Mouse (Mus musculus) lung, embryonic 14.5 days (tissue): ENCODE measurements around the gene Glt8d2. TPM values are rescaled to one million over a fixed set of nuclear protein-coding genes. Genes with fewer than 3 reads are reported as not detected.
"Not testable (repeated sequence)": the region's sequence is repeated elsewhere in the genome, so short reads cannot be mapped to it uniquely, and the experiment has no call there.

Source experiments
- ATAC-seq: fragments of 200-750 bp; cut with Nextera tagmentation; 2 replicates; pipeline ENCODE4 v1.8.0; 2017; ENCODE audit warnings: mild to moderate bottlenecking, moderate TSS enrichment, moderate library complexity; ENCODE audit not compliant: insufficient read depth
- DNase-seq: peaks from one replicate; pipeline ENCODE4 v3.0.0-alpha.2; 2015
- H3K27ac ChIP-seq: fragments of 300-500 bp; sonication (generic); 2 replicates; pipeline ENCODE4 v1.5.1; 2014; ENCODE audit warnings: low read depth, mild to moderate bottlenecking, moderate library complexity
- H3K27me3 ChIP-seq: fragments of 300-500 bp; sonication (generic); 2 replicates; pipeline ENCODE4 v1.6.1; 2014; ENCODE audit warnings: low read length, control low read depth; ENCODE audit not compliant: insufficient read depth
- H3K36me3 ChIP-seq: fragments of 300-500 bp; sonication (generic); 2 replicates; pipeline ENCODE4 v1.6.1; 2014; ENCODE audit warnings: control low read depth; ENCODE audit not compliant: insufficient read depth
- H3K4me1 ChIP-seq: fragments of 300-500 bp; sonication (generic); 2 replicates; pipeline ENCODE4 v1.6.1; 2014; ENCODE audit warnings: antibody characterized with exemption, control low read depth; ENCODE audit not compliant: insufficient read depth
- H3K4me2 ChIP-seq: fragments of 300-500 bp; sonication (generic); 2 replicates; pipeline ENCODE4 v1.6.1; 2014; ENCODE audit warnings: mild to moderate bottlenecking
- H3K4me3 ChIP-seq: fragments of 300-500 bp; sonication (generic); 2 replicates; pipeline ENCODE4 v1.5.1; 2014; ENCODE audit warnings: low read depth, low read length
- H3K9ac ChIP-seq: fragments of 300-500 bp; sonication (generic); 2 replicates; pipeline ENCODE4 v1.6.1; 2014
- H3K9me3 ChIP-seq: fragments of 300-500 bp; sonication (generic); 2 replicates; pipeline ENCODE4 v1.6.1; 2016; ENCODE audit warnings: low read depth, low read length, control low read depth
- CTCF ChIP-seq: IDR thresholded peaks from 2 replicates; pipeline ENCODE4 v1.5.1; 2016; ENCODE audit warnings: antibody characterized with exemption, low read depth
- WGBS: fragments of 180-500 bp; shearing (Covaris S2); extraction: QIAGEN DNeasy Blood & Tissue Kit; methylation state at CpG from one replicate; pipeline ENCODE4 v1.1.7; 2014; 5-methylcytosine and 5-hydroxymethylcytosine counted together
- polyA plus RNA-seq: library from polyadenylated mRNA; unstranded; fragments of >200 nt; fragmentation: Nextera tagmentation; extraction: Ambion mirVana; gene quantifications from 2 replicates; pipeline ENCODE4 v1.2.1, GENCODE M21; 2014

Gene Glt8d2
- polyA plus RNA-seq, 1 experiment from 2014 or later = 3.8 TPM

DNA sequence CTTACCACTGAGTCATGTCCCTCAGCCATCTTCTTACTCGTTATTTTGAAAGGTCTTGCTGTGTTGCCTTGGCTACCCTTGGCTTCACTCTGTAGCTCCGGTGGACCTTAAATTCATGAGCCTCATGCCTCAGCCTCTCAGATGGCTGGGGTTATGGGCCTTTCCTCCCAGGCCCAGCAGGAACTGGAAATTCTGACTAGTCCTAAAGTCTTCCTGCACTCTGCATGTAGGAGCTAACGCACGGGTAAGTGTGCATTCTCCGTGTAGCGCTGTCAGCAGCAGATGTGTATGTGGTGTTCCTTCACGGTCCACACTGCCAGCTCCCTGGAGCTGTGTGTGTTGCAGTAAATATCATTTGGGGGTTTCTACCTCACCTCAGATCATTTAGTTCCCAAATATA is 59.3 kb downstream of the Glt8d2 start:
- peak overlapping the region; percentile 77; the same call in 1 of the 2 replicates for H3K4me3 ChIP-seq
- H3K4me2 ChIP-seq = peak overlapping the region; percentile 84
- ATAC-seq = no peak
- peaks cover 4% of the 10 kb centered on the region; the same call in 1 of the 2 replicates for H3K9me3 ChIP-seq
- TF ChIP-seq CTCF = no peak
- H3K9ac ChIP-seq = peak overlapping the region; percentile 88
- H3K27ac ChIP-seq = no peak overlapping the region
- no peaks in the 10 kb centered on the region for H3K27me3 ChIP-seq
- 0 out of 2 replicates have a peak, but pooled peaks cover 6% of the 10 kb centered on the region for H3K4me1 ChIP-seq
- no peak for DNase-seq
- H3K36me3 ChIP-seq = peaks cover 20% of the 10 kb centered on the region
- 83% methylated on average over 7 of the region's 7 CpGs for WGBS

- TF ChIP-seq CTCF = no peak
- 13% methylated on average over 7 of the region's 7 CpGs for WGBS
- H3K4me3 ChIP-seq = peak overlapping the region; percentile 77
- H3K27me3 ChIP-seq = no peaks in the 10 kb centered on the region
- peak overlapping the region; percentile 83 for H3K27ac ChIP-seq
- 0 out of 2 replicates have a peak, but pooled peaks cover 6% of the 10 kb centered on the region for H3K4me1 ChIP-seq
- ATAC-seq (no peak), DNase-seq (no peak)
- H3K9ac ChIP-seq = peak overlapping the region; percentile 88
- H3K36me3 ChIP-seq = peaks cover 19% of the 10 kb centered on the region
- peak overlapping the region; percentile 84 for H3K4me2 ChIP-seq
- H3K9me3 ChIP-seq = peaks cover 4% of the 10 kb centered on the region; the same call in 1 of the 2 replicates
Observed at GRCm38 (mm10) chr10:82630497-82630896, 60.0 kb downstream of the Glt8d2 start.

- H3K9me3 ChIP-seq, H3K4me1 ChIP-seq, H3K27me3 ChIP-seq: not testable (repeated sequence)
- DNase-seq = peak; percentile 98
- Histone ChIP-seq H3K9ac (peak within 1 kb of the TSS; percentile 88), H3K4me3 (peak within 1 kb of the TSS; percentile 77), H3K4me2 (peak within 1 kb of the TSS; percentile 84), H3K27ac (peak within 1 kb of the TSS; percentile 89), H3K36me3 (peaks cover 15% of the 10 kb centered on the region)
- WGBS = 0% methylated on average over 69 of the region's 78 CpGs
- ATAC-seq = peak; percentile 97
Observed at GRCm38 (mm10) chr10:82629586-82630255, 60.7 kb downstream of the Glt8d2 start, which contains the start of gene Tdg. Tdg (plus strand) TSS chr10:82629828.

- H3K9me3 ChIP-seq = peaks cover 4% of the 10 kb centered on the region; the same call in 1 of the 2 replicates
Observed at GRCm38 (mm10) chr10:82629111-82629585, 61.3 kb downstream of the Glt8d2 start.

GRCm38 (mm10) chr10:82623553-82623932 is 66.9 kb downstream of the Glt8d2 start:
- ATAC-seq = peak; percentile 14; the same call in 1 of the 2 replicates
- DNase-seq, H3K36me3 ChIP-seq, H3K4me1 ChIP-seq, H3K9me3 ChIP-seq, H3K27me3 ChIP-seq: not testable (repeated sequence)
- Histone ChIP-seq H3K27ac (peak overlapping the region; percentile 70; the same call in 1 of the 2 replicates), H3K4me2 (peak overlapping the region; percentile 69), H3K4me3 (peak overlapping the region; percentile 68), H3K9ac (peak overlapping the region; percentile 71)
- WGBS = 8% methylated on average over 2 of the region's 2 CpGs

More at GRCm38 (mm10) chr10:82629111-82629585, 61.3 kb downstream of the Glt8d2 start:
- Histone ChIP-seq H3K27me3 (no peaks in the 10 kb centered on the region), H3K9ac (peak overlapping the region; percentile 88), H3K36me3 (peaks cover 14% of the 10 kb centered on the region), H3K4me3 (peak overlapping the region; percentile 77), H3K27ac (peak overlapping the region; percentile 89), H3K4me2 (peak overlapping the region; percentile 75), H3K4me1 (0 out of 2 replicates have a peak, but pooled peaks cover 6% of the 10 kb centered on the region)
- no peak for TF ChIP-seq CTCF
- ATAC-seq = no peak; the same call in none of the 2 replicates
- WGBS = 5% methylated on average over 11 of the region's 11 CpGs
- no peak for DNase-seq

DNA sequence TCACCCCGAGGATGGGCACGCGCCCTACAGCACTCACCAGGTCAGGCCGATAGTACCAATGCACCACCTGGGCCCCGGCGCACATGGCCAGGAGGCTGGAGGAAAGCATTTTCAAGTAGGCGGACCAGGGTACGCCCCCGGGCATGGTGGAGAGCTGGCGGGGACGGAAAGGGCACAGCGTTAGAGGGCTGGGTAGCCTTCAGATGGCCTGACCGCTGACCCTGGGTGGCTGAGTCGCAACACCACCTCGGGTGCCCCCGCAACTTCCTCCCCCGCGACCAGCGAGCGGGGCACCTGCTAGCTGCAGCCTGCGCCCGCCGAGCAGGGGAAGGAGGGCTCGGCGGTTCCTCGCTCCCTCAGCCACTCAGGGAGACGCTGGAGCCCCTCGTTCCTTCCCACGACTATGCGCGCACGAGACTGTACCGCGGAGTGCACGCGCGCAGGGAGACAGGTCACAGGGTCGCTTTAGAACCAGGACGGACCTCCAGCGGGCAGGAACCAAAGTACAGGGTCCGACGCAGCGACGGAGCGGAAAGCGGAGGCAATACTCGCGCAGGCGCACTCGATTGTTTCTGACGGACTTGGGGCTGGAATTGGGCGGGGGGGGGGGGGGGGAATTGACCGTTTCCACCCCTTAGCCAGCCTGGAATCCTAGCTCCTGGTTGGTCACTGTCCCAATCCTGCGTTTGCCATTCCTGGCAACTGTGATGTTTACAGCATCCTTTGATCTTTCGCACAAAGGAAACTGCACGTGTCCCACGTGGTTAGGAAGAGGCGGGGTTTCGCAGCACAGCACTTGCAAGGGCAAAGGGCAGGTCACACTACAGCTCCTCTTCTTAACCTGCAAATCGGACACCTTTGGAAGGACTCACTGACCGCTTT is 67.5 kb downstream of the Glt8d2 start, which contains the start of gene 1190007I07Rik:
1190007I07Rik (minus strand) TSS at position 558 of the 882 bp plus-strand sequence.
- Histone ChIP-seq H3K36me3 (no peaks in the 10 kb centered on the region), H3K9ac (peak within 1 kb of the TSS; percentile 71), H3K4me3 (peak within 1 kb of the TSS; percentile 68), H3K4me2 (peak within 1 kb of the TSS; percentile 69), H3K27me3 (no peaks in the 10 kb centered on the region), H3K27ac (peak within 1 kb of the TSS; percentile 70), H3K4me1 (no peaks in the 10 kb centered on the region), H3K9me3 (no peaks in the 10 kb centered on the region)
- under 1% methylated on average over 60 of the region's 61 CpGs for WGBS
- ATAC-seq (peak; percentile 92), DNase-seq (peak; percentile 97)
- TF ChIP-seq CTCF = peak; percentile 43; the same call in 1 of the 2 replicates
